In the genomic region with DNA sequence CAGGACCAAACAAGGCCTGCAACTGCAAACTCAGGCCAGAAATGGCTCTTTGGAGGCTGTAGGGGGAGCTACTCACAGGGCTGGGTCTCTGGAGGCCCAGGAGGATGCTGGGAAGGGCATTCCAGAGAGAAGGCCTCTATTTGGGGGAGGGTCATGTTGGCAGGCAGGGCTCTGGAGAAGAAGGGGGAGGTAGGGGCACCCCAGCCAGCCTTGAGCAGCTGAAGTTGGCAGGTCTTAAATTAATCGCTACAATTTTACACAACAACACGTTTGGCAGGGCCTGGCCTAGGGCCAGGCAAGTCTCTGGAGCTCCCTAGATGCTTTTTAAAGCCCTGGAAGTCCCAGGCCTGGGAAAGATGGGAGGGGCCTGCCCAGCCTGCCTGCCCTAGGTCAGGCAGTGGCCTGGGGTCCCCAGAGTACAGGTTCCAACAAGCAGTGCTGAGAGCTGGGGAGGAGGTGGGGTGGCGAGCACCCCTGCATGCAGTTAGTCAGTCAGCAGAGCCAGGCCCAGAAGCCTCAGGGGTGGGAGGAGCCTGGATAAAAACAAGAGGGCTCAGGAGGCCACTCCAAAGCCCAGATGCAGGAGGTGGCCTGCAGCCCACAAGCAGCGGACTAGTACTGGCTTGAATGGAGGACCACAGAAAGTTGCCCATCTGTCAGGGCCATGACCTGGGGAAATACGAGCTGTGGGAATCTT, we compare ENCODE assay signal across 8 mouse cellular contexts. TPM values are rescaled to one million over a fixed set of nuclear protein-coding genes. Genes with fewer than 3 reads are reported as not detected.
A peak's percentile ranks its signal among the peaks of the same experiment; 100 is the strongest.
DNase-seq lines count a peak whose midpoint lies in the region; ATAC-seq lines count a peak whose summit lies in the region.

No protein-coding gene starts in this region.

- no peaks in the 10 kb centered on the region for H3K27me3 ChIP-seq in forebrain, embryonic 15.5 days
- no peaks in the 10 kb centered on the region for H3K27me3 ChIP-seq in hindbrain, embryonic 14.5 days (ENCODE audit: control insufficient read depth, insufficient read depth, low read length)
- H3K27me3 ChIP-seq in limb, embryonic 15.5 days, result no peaks in the 10 kb centered on the region

- no peaks in the 10 kb centered on the region for H3K9me3 ChIP-seq in forebrain, embryonic 15.5 days
- H3K9me3 ChIP-seq in hindbrain, embryonic 14.5 days (ENCODE audit: control insufficient read depth, low read length), result no peaks in the 10 kb centered on the region
- H3K9me3 ChIP-seq in limb, embryonic 15.5 days, result no peaks in the 10 kb centered on the region

- DNase-seq in adrenal gland, adult (ENCODE audit: inconsistent age in 2 of 2, low spot score in 1 of 2), result peak; percentile 64 to 92
- no peak for DNase-seq in adrenal gland, adult 18-20 months (ENCODE audit: low spot score in 2 of 2)
- DNase-seq in adrenal gland, adult 2 months, result peak; percentile 80
- DNase-seq in hindbrain, embryonic 14.5 days (ENCODE audit: low spot score), result peak; percentile 71
- DNase-seq in ovary, postnatal 14 days (ENCODE audit: low spot score), result peak; percentile 51
- DNase-seq in spleen, postnatal 4 days (ENCODE audit: low spot score in 2 of 2), result no peak

- ATAC-seq in forebrain, embryonic 15.5 days (replicated peaks), result peak; percentile 79
- peak; percentile 75 for ATAC-seq in hindbrain, embryonic 14.5 days (ENCODE audit: low FRiP score)
- ATAC-seq in limb, embryonic 15.5 days (ENCODE audit: insufficient number of reproducible peaks, low FRiP score, low TSS enrichment, low read depth), result peak; percentile 46

- H3K36me3 ChIP-seq in forebrain, embryonic 15.5 days, result peaks cover 24% of the 10 kb centered on the region
- H3K36me3 ChIP-seq in hindbrain, embryonic 14.5 days (replicated peaks; ENCODE audit: control insufficient read depth, insufficient read depth), result peaks cover 85% of the 10 kb centered on the region
- H3K36me3 ChIP-seq in limb, embryonic 15.5 days, result peaks cover 67% of the 10 kb centered on the region

- H3K4me3 ChIP-seq in forebrain, embryonic 15.5 days, result no peak overlapping the region
- no peak overlapping the region for H3K4me3 ChIP-seq in hindbrain, embryonic 14.5 days (replicated peaks; ENCODE audit: low read length)
- H3K4me3 ChIP-seq in limb, embryonic 15.5 days, result no peak overlapping the region

- H3K4me1 ChIP-seq in forebrain, embryonic 15.5 days, result peaks cover 54% of the 10 kb centered on the region
- peaks cover 71% of the 10 kb centered on the region for H3K4me1 ChIP-seq in hindbrain, embryonic 14.5 days (replicated peaks; ENCODE audit: control insufficient read depth, insufficient read depth, low read length)
- peaks cover 80% of the 10 kb centered on the region for H3K4me1 ChIP-seq in limb, embryonic 15.5 days

- no peak overlapping the region for H3K4me2 ChIP-seq in forebrain, embryonic 15.5 days (replicated peaks)
- H3K4me2 ChIP-seq in hindbrain, embryonic 14.5 days (replicated peaks), result no peak overlapping the region
- no peak overlapping the region for H3K4me2 ChIP-seq in limb, embryonic 15.5 days

- H3K27ac ChIP-seq in forebrain, embryonic 15.5 days (replicated peaks), result peak overlapping the region; percentile 79
- H3K27ac ChIP-seq in hindbrain, embryonic 14.5 days, result peak overlapping the region; percentile 52
- peak overlapping the region; percentile 84 for H3K27ac ChIP-seq in limb, embryonic 15.5 days

- WGBS in forebrain, embryonic 15.5 days, result 15% methylated on average over 5 of the region's 5 CpGs
- 15% methylated on average over 5 of the region's 5 CpGs for WGBS in hindbrain, embryonic 14.5 days
- WGBS in limb, embryonic 15.5 days, result 14% methylated on average over 5 of the region's 5 CpGs

- no peak overlapping the region; the same call in 1 of the 2 replicates for H3K9ac ChIP-seq in forebrain, embryonic 15.5 days (replicated peaks)
- no peak overlapping the region for H3K9ac ChIP-seq in hindbrain, embryonic 14.5 days
- H3K9ac ChIP-seq in limb, embryonic 15.5 days, result no peak overlapping the region

RNA-seq across cellular contexts. Expression of a gene that starts 10.8 kb away (rescaled TPM):
- 10 to 100 TPM; 41.0 to 84.6 TPM for total RNA-seq in adrenal gland, adult 18-20 months (2021)
- total RNA-seq in adrenal gland, adult 2 months (2021), result 100 to 1,000 TPM in 1 of 2 experiments, 10 to 100 TPM in 1; 56.1 to 127 TPM
- 71.8 and 101 TPM in 2 replicates for polyA plus RNA-seq in adrenal gland, adult 2 months (2012; rRNA removed)
- 39.5 and 45.7 TPM in 2 replicates for polyA plus RNA-seq in forebrain, embryonic 15.5 days (2015; fragmentation: Nextera tagmentation; extraction: Ambion mirVana)
- polyA plus RNA-seq in hindbrain, embryonic 14.5 days (2014; fragmentation: Nextera tagmentation; extraction: Ambion mirVana), result 47.3 and 53.3 TPM in 2 replicates
- polyA plus RNA-seq in limb, embryonic 15.5 days (2015; fragmentation: Nextera tagmentation; extraction: Ambion mirVana), result 24.4 and 31.8 TPM in 2 replicates

Comparison
In these comparisons a context has a peak if more than half of its experiments do, and no peak if none do; other contexts are left out.
1. DNase-seq: peak in adrenal gland, adult (2 of 2), adrenal gland, adult 2 months (single experiment), hindbrain, embryonic 14.5 days (single experiment) and ovary, postnatal 14 days (single experiment); none in adrenal gland, adult 18-20 months (0 of 2) and spleen, postnatal 4 days (0 of 2).
2. Peak in every context shown above with its lines, with median percentiles within 50 percentile points of each other: ATAC-seq and H3K27ac ChIP-seq.